Mouse (Mus musculus) mesoderm, embryonic 11.5 days (tissue): ENCODE data around the gene Tmem60.

Source experiments
- DNase-seq: peaks from one replicate; pipeline ENCODE4 v3.0.0-alpha.2; 2012; ENCODE audit warnings: low read depth, low spot score

Tmem60 gene

GRCm38 (mm10) chr5:20906191-20906590, 24.2 kb downstream of the Tmem60 start:
- no peak for DNase-seq

GRCm38 (mm10) chr5:20911741-20912140, 29.8 kb downstream of the Tmem60 start:
- DNase-seq: no peak

GRCm38 (mm10) chr5:20913372-20914275, 31.6 kb downstream of the Tmem60 start:
- peak; percentile 68 for DNase-seq

GRCm38 (mm10) chr5:20918967-20919366, 37.0 kb downstream of the Tmem60 start:
- no peak for DNase-seq

- DNase-seq: no peak
Observed at GRCm38 (mm10) chr5:20919566-20919965, 37.6 kb downstream of the Tmem60 start.

- DNase-seq: no peak
Observed at GRCm38 (mm10) chr5:20924608-20925007, 42.6 kb downstream of the Tmem60 start.

- DNase-seq: no peak
Observed at GRCm38 (mm10) chr5:20925451-20925850, 43.5 kb downstream of the Tmem60 start.

- no peak for DNase-seq
Observed at GRCm38 (mm10) chr5:20929669-20930151, 47.7 kb downstream of the Tmem60 start.

- no peak for DNase-seq
Observed at GRCm38 (mm10) chr5:20930430-20930829, 48.4 kb downstream of the Tmem60 start.

GRCm38 (mm10) chr5:20931300-20931699, 49.3 kb downstream of the Tmem60 start:
- DNase-seq: no peak

- no peak for DNase-seq
Observed at GRCm38 (mm10) chr5:20932585-20932984, 50.6 kb downstream of the Tmem60 start.

GRCm38 (mm10) chr5:20935934-20936333, 53.9 kb downstream of the Tmem60 start:
- no peak for DNase-seq
